Mouse (Mus musculus): ENCODE data around the gene Aqp7. TPM values are rescaled to one million over a fixed set of nuclear protein-coding genes. Genes with fewer than 3 reads are reported as not detected.

Aqp7 gene
- polyA plus RNA-seq, 2 experiments, result 0.13 TPM; not detected in 1

DNA sequence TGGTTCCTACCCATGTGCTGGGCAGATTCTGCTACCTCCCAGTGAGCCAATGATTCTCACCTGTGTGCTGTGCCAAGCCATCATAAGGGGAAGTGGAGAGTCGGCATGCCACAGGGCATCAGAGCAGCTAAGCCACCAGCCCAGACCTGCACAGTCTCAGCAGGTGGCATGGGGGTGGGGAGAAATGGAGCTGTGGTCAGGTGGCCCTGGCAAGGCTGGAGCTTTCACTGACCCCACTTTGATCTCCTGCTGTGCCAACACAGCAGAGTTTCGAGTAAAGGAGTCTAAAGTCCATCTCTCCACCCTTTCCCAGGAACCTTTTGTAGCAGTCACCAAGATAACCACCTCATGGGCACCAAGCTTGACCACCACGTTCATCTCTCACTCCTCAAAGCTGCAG, 20.1 kb downstream of the Aqp7 start:
- H3K36me3 ChIP-seq (ENCODE audit: control insufficient read depth, insufficient read depth, low read length), result peaks cover 45% of the 10 kb centered on the region

DNA sequence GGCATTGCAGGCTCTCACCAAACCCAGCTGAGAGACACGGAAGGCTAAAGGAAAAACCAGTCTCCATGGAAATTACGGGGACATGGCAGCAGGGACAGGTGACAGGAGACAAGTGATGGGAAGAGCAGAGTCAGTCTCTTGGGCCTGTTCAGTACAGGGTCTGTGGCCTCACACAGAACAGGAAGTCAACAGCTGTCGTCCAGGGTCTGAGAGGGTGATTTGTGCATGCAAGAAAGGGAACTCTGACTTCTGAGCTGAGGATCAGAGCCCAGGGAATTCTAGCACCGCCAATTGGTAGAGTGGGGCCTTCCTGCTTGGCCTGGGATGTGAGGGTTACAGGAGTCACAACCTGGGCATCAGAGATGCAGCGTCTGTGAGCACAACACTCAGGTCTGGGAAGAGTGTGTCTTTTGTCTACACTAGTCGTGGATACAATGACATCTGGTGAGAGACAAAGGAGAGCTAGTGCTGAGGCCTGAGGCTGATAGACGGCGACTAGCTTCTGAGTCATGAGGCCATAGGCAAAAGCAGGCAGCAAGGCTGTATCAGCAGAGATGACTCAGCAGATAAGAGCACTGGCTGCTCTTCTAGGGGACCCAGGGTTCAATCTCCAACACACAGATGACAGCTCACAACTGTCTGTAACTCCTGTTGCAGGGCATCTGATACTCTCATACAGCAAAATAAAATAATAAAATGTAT, 21.7 kb downstream of the Aqp7 start:
- H3K4me3 ChIP-seq (replicated peaks; ENCODE audit: low read length), result no peak overlapping the region
- no peaks in the 10 kb centered on the region for H3K27me3 ChIP-seq (ENCODE audit: control insufficient read depth, insufficient read depth, low read length)
- H3K9me3 ChIP-seq (ENCODE audit: control insufficient read depth, low read length), result no peaks in the 10 kb centered on the region
- H3K9ac ChIP-seq (ENCODE audit: low read depth, low read length, severe bottlenecking), result no peak overlapping the region
- DNase-seq (ENCODE audit: low spot score) (no peak), ATAC-seq (ENCODE audit: low FRiP score, low read depth) (no peak)
- H3K27ac ChIP-seq (replicated peaks; ENCODE audit: low read depth, low read length), result no peak overlapping the region
- 60% methylated on average over 8 of the region's 8 CpGs for whole genome bisulfite sequencing
- H3K36me3 ChIP-seq (ENCODE audit: control insufficient read depth, insufficient read depth, low read length), result peaks cover 57% of the 10 kb centered on the region
- no peak for TF ChIP-seq POLR2A (IDR thresholded peaks at IDR 0.05; ENCODE audit: borderline replicate concordance, extremely low read depth, insufficient read depth, insufficient read length)
- no peak overlapping the region for H3K4me2 ChIP-seq (replicated peaks; ENCODE audit: low read depth, low read length, severe bottlenecking)
- no peaks in the 10 kb centered on the region for H3K4me1 ChIP-seq (ENCODE audit: control insufficient read depth, insufficient read depth, low read length)

More for the DNA sequence above, 20.1 kb downstream of the Aqp7 start:
- ATAC-seq (ENCODE audit: low FRiP score, low read depth), result no peak
- H3K9me3 ChIP-seq (ENCODE audit: control insufficient read depth, low read length), result no peaks in the 10 kb centered on the region
- H3K27ac ChIP-seq (replicated peaks; ENCODE audit: low read depth, low read length), result no peak overlapping the region
- DNase-seq (ENCODE audit: low spot score), result no peak
- no peak overlapping the region for H3K9ac ChIP-seq (ENCODE audit: low read depth, low read length, severe bottlenecking)
- 88% methylated on average over 3 of the region's 3 CpGs for WGBS
- H3K4me1 ChIP-seq (ENCODE audit: control insufficient read depth, insufficient read depth, low read length), result no peaks in the 10 kb centered on the region
- no peak overlapping the region for H3K4me2 ChIP-seq (replicated peaks; ENCODE audit: low read depth, low read length, severe bottlenecking)
- no peak overlapping the region for H3K4me3 ChIP-seq (replicated peaks; ENCODE audit: low read length)
- TF ChIP-seq POLR2A (IDR thresholded peaks at IDR 0.05; ENCODE audit: borderline replicate concordance, extremely low read depth, insufficient read depth, insufficient read length), result no peak
- H3K27me3 ChIP-seq (ENCODE audit: control insufficient read depth, insufficient read depth, low read length), result no peaks in the 10 kb centered on the region

DNA sequence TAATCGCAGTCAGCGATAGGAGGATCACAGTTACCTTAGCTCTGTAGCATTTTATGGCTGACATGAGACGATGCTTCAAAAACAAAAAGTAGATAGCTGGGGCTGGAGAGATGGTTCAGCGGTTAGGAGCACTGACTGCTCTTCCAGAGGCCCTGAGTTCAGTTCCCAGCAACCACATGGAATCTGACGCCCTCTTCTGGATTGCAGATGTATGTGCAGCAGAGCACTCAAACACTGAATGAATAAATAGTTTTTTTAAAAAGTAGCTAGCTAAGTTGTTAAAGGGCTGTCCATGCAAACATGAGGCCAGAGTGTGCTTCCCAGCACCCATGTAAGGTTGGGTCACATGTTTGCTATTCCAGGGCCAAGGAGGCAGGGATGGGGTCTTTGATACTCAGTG, 26.8 kb downstream of the Aqp7 start:
- ATAC-seq (ENCODE audit: low FRiP score, low read depth) (no peak), DNase-seq (ENCODE audit: low spot score) (no peak)
- H3K36me3 ChIP-seq (ENCODE audit: control insufficient read depth, insufficient read depth, low read length), result peaks cover 71% of the 10 kb centered on the region
- no peak overlapping the region for H3K4me2 ChIP-seq (replicated peaks; ENCODE audit: low read depth, low read length, severe bottlenecking)
- no peak for TF ChIP-seq POLR2A (IDR thresholded peaks at IDR 0.05; ENCODE audit: borderline replicate concordance, extremely low read depth, insufficient read depth, insufficient read length)
- H3K9ac ChIP-seq (ENCODE audit: low read depth, low read length, severe bottlenecking), result no peak overlapping the region
- no peak overlapping the region for H3K4me3 ChIP-seq (replicated peaks; ENCODE audit: low read length)
- no peaks in the 10 kb centered on the region for H3K9me3 ChIP-seq (ENCODE audit: control insufficient read depth, low read length)
- WGBS, result 89% methylated on average over 5 of the region's 5 CpGs
- no peaks in the 10 kb centered on the region for H3K27me3 ChIP-seq (ENCODE audit: control insufficient read depth, insufficient read depth, low read length)
- H3K4me1 ChIP-seq (ENCODE audit: control insufficient read depth, insufficient read depth, low read length), result no peaks in the 10 kb centered on the region
- no peak overlapping the region for H3K27ac ChIP-seq (replicated peaks; ENCODE audit: low read depth, low read length)

DNA sequence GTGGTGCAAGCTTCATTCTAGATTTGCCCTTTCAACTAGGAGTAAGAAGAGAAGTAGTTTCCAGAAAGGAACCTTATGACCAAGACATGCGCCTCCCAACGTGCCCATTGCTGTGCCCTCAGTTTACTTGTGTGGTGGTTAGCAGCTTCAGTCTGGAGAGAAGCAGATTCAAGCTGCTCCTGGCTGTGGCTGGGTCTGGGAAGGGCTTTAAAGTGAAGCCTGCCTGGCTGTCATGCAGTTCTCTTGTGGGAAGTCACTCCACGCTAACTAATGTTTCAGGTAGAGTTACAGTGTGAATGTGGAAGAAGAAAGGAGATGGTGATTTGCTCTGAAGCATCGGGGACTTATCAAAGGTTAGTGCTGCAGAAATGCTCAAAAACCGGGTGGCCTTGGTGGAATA, 32.1 kb downstream of the Aqp7 start:
- ATAC-seq (ENCODE audit: low FRiP score, low read depth) (no peak), DNase-seq (ENCODE audit: low spot score) (no peak)
- no peak for TF ChIP-seq POLR2A (IDR thresholded peaks at IDR 0.05; ENCODE audit: borderline replicate concordance, extremely low read depth, insufficient read depth, insufficient read length)
- H3K4me3 ChIP-seq (replicated peaks; ENCODE audit: low read length), result no peak overlapping the region
- 93% methylated on average over 5 of the region's 5 CpGs for WGBS
- H3K36me3 ChIP-seq (ENCODE audit: control insufficient read depth, insufficient read depth, low read length), result peaks cover 80% of the 10 kb centered on the region
- H3K27me3 ChIP-seq (ENCODE audit: control insufficient read depth, insufficient read depth, low read length), result no peaks in the 10 kb centered on the region
- no peak overlapping the region for H3K4me2 ChIP-seq (replicated peaks; ENCODE audit: low read depth, low read length, severe bottlenecking)
- H3K27ac ChIP-seq (replicated peaks; ENCODE audit: low read depth, low read length), result no peak overlapping the region
- H3K9ac ChIP-seq (ENCODE audit: low read depth, low read length, severe bottlenecking), result no peak overlapping the region
- no peaks in the 10 kb centered on the region for H3K9me3 ChIP-seq (ENCODE audit: control insufficient read depth, low read length)
- no peaks in the 10 kb centered on the region for H3K4me1 ChIP-seq (ENCODE audit: control insufficient read depth, insufficient read depth, low read length)

DNA sequence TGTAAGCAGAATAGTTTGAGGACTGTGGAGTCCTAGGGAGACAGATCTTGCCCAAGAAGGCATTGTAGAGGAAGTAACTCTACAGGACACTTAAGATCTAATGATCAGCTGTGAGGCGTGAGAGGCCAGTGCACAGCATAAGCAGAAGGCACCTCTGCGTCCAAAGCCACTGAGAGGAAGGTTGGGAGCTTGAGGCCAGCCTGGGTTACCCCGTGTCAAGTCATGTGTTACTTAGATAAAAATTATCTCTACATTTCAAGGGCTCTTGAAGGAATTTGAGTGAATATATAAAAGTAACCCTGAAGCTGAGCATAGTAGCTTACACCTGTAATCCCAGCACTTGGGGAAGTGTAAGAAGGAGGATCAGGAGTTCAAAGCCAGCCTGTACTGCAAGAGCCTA, 34.6 kb downstream of the Aqp7 start:
- Histone ChIP-seq H3K4me3 (replicated peaks; ENCODE audit: low read length) (no peak overlapping the region), H3K4me2 (replicated peaks; ENCODE audit: low read depth, low read length, severe bottlenecking) (no peak overlapping the region), H3K36me3 (ENCODE audit: control insufficient read depth, insufficient read depth, low read length) (peaks cover 85% of the 10 kb centered on the region), H3K4me1 (ENCODE audit: control insufficient read depth, insufficient read depth, low read length) (no peaks in the 10 kb centered on the region), H3K9ac (ENCODE audit: low read depth, low read length, severe bottlenecking) (no peak overlapping the region), H3K27me3 (ENCODE audit: control insufficient read depth, insufficient read depth, low read length) (no peaks in the 10 kb centered on the region), H3K9me3 (ENCODE audit: control insufficient read depth, low read length) (no peaks in the 10 kb centered on the region), H3K27ac (replicated peaks; ENCODE audit: low read depth, low read length) (no peak overlapping the region)
- 93% methylated on average over 3 of the region's 3 CpGs for WGBS
- DNase-seq (ENCODE audit: low spot score) (no peak), ATAC-seq (ENCODE audit: low FRiP score, low read depth) (no peak)
- TF ChIP-seq POLR2A (IDR thresholded peaks at IDR 0.05; ENCODE audit: borderline replicate concordance, extremely low read depth, insufficient read depth, insufficient read length), result no peak

Measured in limb, embryonic 14.5 days (tissue).